Mouse (Mus musculus) lung, postnatal 0 days (tissue): ENCODE data around the gene Cd82. TPM values are rescaled to one million over a fixed set of nuclear protein-coding genes. Genes with fewer than 3 reads are reported as not detected.
A peak's percentile ranks its signal among the peaks of the same experiment; 100 is the strongest.

Experiments
- ATAC-seq: fragments of 200-750 bp; cut with Nextera tagmentation; 2 replicates; pipeline ENCODE4 v1.8.0; 2017; ENCODE audit warnings: moderate library complexity
- DNase-seq: peaks from one replicate; pipeline ENCODE4 v3.0.0-alpha.2; 2016; ENCODE audit warnings: low spot score
- H3K27ac ChIP-seq: fragments of 300-500 bp; sonication (generic); 2 replicates; pipeline ENCODE4 v1.5.1; 2014; ENCODE audit warnings: antibody characterized with exemption, mild to moderate bottlenecking, low read length, mixed read lengths
- H3K27me3 ChIP-seq: fragments of 300-500 bp; sonication (generic); replicated peaks from 2 replicates; pipeline ENCODE4 v1.6.1; 2014; ENCODE audit warnings: low read length, mixed read lengths; ENCODE audit not compliant: insufficient read depth
- H3K36me3 ChIP-seq: fragments of 300-500 bp; sonication (generic); 2 replicates; pipeline ENCODE4 v1.6.1; 2014; ENCODE audit warnings: low read length, mixed read lengths; ENCODE audit not compliant: insufficient read depth
- H3K4me1 ChIP-seq: fragments of 300-500 bp; sonication (generic); 2 replicates; pipeline ENCODE4 v1.6.1; 2014; ENCODE audit warnings: antibody characterized with exemption, low read depth, low read length, mixed read lengths; ENCODE audit not compliant: insufficient read depth
- H3K4me2 ChIP-seq: fragments of 300-500 bp; sonication (generic); replicated peaks from 2 replicates; pipeline ENCODE4 v1.6.1; 2014; ENCODE audit warnings: low read depth, mild to moderate bottlenecking, low read length, moderate library complexity, mixed read lengths
- H3K4me3 ChIP-seq: fragments of 300-500 bp; sonication (generic); 2 replicates; pipeline ENCODE4 v1.5.1; 2014; ENCODE audit warnings: low read depth, low read length
- H3K9ac ChIP-seq: fragments of 300-500 bp; sonication (generic); replicated peaks from 2 replicates; pipeline ENCODE4 v1.6.1; 2014; ENCODE audit warnings: low read depth, mild to moderate bottlenecking
- H3K9me3 ChIP-seq: fragments of 300-500 bp; sonication (generic); 2 replicates; pipeline ENCODE4 v1.6.1; 2016; ENCODE audit warnings: low read length, mixed read lengths
- CTCF ChIP-seq: IDR thresholded peaks from 2 replicates; pipeline ENCODE4 v1.5.1; 2016; ENCODE audit warnings: antibody characterized with exemption, mild to moderate bottlenecking
- EP300 ChIP-seq: IDR thresholded peaks from 2 replicates; pipeline ENCODE4 v1.6.1; 2016; ENCODE audit warnings: antibody characterized with exemption, mild to moderate bottlenecking, control low read depth
- WGBS: fragments of 180-500 bp; shearing (Covaris S2); extraction: QIAGEN DNeasy Blood & Tissue Kit; methylation state at CpG from one replicate; pipeline ENCODE4 v1.1.7; 2014; 5-methylcytosine and 5-hydroxymethylcytosine counted together
- polyA plus RNA-seq: library from polyadenylated mRNA; unstranded; fragments of >200 nt; fragmentation: Nextera tagmentation; extraction: Ambion mirVana; gene quantifications from 2 replicates; pipeline ENCODE4 v1.2.1, GENCODE M21; 2015

Gene Cd82
- polyA plus RNA-seq, 1 experiment from 2014 or later, result 94.1 TPM

- Histone ChIP-seq H3K36me3 (no peaks in the 10 kb centered on the region), H3K9me3 (no peaks in the 10 kb centered on the region), H3K4me1 (peaks cover 22% of the 10 kb centered on the region; the same call in 1 of the 2 replicates), H3K27me3 (no peaks in the 10 kb centered on the region), H3K9ac (no peak overlapping the region), H3K4me3 (no peak overlapping the region), H3K4me2 (no peak overlapping the region), H3K27ac (peak overlapping the region; percentile 57)
- DNase-seq, result peak; percentile 49
- no peak for ATAC-seq
- no peak for TF ChIP-seq EP300
- no peak for TF ChIP-seq CTCF
- 48% methylated on average over 7 of the region's 7 CpGs for WGBS
Measured at GRCm38 (mm10) chr2:93450695-93451094, 12.2 kb downstream of the Cd82 start.

DNA sequence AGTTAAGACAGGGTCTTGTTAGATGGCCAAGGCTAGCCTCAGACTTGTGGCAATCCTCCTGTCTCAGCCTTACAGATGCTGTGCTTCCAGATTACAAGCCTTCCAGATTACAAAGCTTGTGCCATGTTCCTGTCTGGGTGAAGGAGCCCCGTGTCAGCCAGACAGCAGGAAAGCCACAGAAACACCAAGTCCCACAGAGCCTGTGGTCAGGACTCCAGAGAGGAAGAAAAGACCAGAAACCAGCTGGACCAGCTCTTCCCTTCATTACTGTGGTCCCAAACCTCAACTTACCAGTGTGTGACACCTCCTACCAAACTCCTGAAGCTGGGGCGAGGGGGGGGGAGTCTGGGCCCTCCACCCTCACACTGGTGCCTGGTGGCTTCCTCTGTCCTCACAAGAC is 13.3 kb downstream of the Cd82 start:
- H3K4me2 ChIP-seq, result no peak overlapping the region
- H3K36me3 ChIP-seq, result no peaks in the 10 kb centered on the region
- no peak overlapping the region for H3K9ac ChIP-seq
- no peak for ATAC-seq
- H3K27me3 ChIP-seq, result no peaks in the 10 kb centered on the region
- no peak for DNase-seq
- H3K9me3 ChIP-seq, result no peaks in the 10 kb centered on the region
- H3K4me3 ChIP-seq, result no peak overlapping the region
- 68% methylated on average over 2 of the region's 2 CpGs for WGBS
- TF ChIP-seq EP300 (no peak), CTCF (no peak)
- peaks cover 24% of the 10 kb centered on the region; the same call in 1 of the 2 replicates for H3K4me1 ChIP-seq
- H3K27ac ChIP-seq, result no peak overlapping the region

DNA sequence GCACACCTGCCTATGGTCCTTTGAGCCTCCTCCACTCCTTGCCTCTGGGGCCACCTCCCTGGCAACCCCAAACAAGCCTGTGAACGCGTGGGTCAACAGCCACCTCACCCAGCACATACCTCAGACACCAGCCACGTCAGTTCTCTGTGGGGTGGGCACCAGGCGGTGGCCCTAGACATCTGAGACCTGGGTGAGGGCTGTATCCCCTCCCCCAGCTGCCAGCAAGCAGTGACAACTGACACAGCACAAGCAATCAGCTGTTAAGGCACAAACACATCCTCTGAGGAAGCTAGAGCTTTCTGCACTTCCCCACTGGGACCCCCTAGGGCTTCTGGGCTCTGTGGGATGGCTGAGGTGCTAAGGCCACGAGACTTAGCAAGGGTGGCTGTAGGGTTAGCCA is 14.2 kb downstream of the Cd82 start:
- WGBS, result 62% methylated on average over 5 of the region's 5 CpGs
- ATAC-seq (peak; percentile 25; the same call in 1 of the 2 replicates), DNase-seq (peak; percentile 4)
- Histone ChIP-seq H3K4me2 (no peak overlapping the region), H3K27me3 (no peaks in the 10 kb centered on the region), H3K27ac (no peak overlapping the region), H3K4me1 (peaks cover 15% of the 10 kb centered on the region; the same call in 1 of the 2 replicates), H3K36me3 (no peaks in the 10 kb centered on the region), H3K4me3 (no peak overlapping the region), H3K9ac (no peak overlapping the region), H3K9me3 (no peaks in the 10 kb centered on the region)
- TF ChIP-seq CTCF (no peak), EP300 (no peak)

DNA sequence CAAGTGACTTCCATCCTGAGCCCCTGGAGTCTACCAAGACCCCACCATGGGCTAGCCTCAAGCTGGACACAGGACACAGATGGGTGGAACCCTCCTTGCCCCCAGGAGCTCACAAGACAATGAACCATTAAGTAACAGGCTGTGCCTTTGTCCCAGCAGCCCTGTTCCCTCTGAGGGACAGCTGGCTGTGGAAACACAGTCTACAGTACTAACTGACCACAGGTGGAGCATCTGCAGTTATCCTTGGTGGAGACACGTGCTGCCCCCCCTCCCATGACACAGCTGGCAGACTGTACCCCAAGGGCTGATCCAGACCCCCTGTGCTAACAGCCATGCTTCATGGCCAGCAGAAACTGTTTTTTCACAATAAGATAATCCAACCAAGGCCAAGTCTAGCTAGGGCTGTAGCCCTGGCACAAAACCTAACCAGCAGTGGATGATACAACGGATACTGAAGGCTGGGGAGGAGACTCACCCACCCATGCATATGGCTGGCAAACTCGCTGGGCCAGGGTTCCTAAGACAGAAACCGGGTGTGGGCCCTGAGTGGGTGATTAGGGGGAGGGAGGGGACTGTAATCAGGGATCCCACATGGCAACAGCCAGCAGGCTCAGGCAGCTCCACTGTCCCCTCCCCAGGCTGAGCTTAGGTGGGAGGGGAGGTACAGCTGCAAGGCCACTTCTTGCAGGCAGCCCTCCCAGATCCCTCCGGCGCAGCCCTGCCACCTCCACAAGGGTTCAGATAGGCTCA is 15.3 kb downstream of the Cd82 start:
- DNase-seq (no peak), ATAC-seq (no peak)
- H3K9ac ChIP-seq, result no peak overlapping the region
- no peak overlapping the region for H3K4me2 ChIP-seq
- H3K4me3 ChIP-seq, result no peak overlapping the region
- no peaks in the 10 kb centered on the region for H3K9me3 ChIP-seq
- 79% methylated on average over 6 of the region's 6 CpGs for WGBS
- H3K36me3 ChIP-seq, result no peaks in the 10 kb centered on the region
- H3K4me1 ChIP-seq, result peaks cover 12% of the 10 kb centered on the region; the same call in 1 of the 2 replicates
- no peak for TF ChIP-seq EP300
- TF ChIP-seq CTCF, result no peak
- no peaks in the 10 kb centered on the region for H3K27me3 ChIP-seq
- no peak overlapping the region for H3K27ac ChIP-seq

GRCm38 (mm10) chr2:93446606-93447353 is 16.2 kb downstream of the Cd82 start:
- H3K9ac ChIP-seq, result no peak overlapping the region
- H3K9me3 ChIP-seq, result no peaks in the 10 kb centered on the region
- no peak overlapping the region for H3K4me3 ChIP-seq
- TF ChIP-seq CTCF, result no peak
- TF ChIP-seq EP300, result no peak
- DNase-seq, result no peak
- H3K36me3 ChIP-seq, result no peaks in the 10 kb centered on the region
- H3K27me3 ChIP-seq, result no peaks in the 10 kb centered on the region
- ATAC-seq, result no peak
- no peak overlapping the region for H3K27ac ChIP-seq
- 78% methylated on average over 13 of the region's 13 CpGs for WGBS
- no peak overlapping the region for H3K4me2 ChIP-seq
- peaks cover 12% of the 10 kb centered on the region; the same call in 1 of the 2 replicates for H3K4me1 ChIP-seq

DNA sequence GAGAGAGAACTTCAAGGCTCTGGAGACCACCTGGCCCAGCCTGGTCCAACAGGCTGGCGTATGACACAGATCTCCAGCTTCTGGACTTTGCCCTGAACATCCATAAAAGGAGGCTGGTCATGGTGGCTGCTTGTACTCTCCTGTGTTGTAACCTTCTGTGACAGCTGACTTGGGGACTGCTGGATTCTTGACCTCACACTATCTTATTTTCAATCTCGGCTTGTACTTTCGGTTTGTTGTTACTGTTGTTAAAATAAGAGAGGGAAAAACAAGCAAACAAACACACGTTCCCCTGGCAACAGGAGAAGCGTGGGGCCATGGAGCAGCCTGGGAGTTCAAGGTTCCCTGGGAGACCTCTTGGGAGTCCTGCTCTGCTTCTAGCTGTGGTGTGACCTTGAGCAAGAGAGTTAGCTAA is 17.7 kb downstream of the Cd82 start:
- Histone ChIP-seq H3K9me3 (no peaks in the 10 kb centered on the region), H3K4me3 (no peak overlapping the region), H3K4me1 (peaks cover 4% of the 10 kb centered on the region; the same call in 1 of the 2 replicates), H3K4me2 (no peak overlapping the region), H3K36me3 (no peaks in the 10 kb centered on the region), H3K27me3 (no peaks in the 10 kb centered on the region), H3K27ac (no peak overlapping the region), H3K9ac (no peak overlapping the region)
- 78% methylated on average over 5 of the region's 5 CpGs for WGBS
- TF ChIP-seq EP300, result no peak
- no peak for TF ChIP-seq CTCF
- peak; percentile 63 for DNase-seq
- peak; percentile 46 for ATAC-seq
